Mouse (Mus musculus) MEL (cell line): ENCODE data around the gene Spred3. TPM values are rescaled to one million over a fixed set of nuclear protein-coding genes. Genes with fewer than 3 reads are reported as not detected.
"Not testable (repeated sequence)": the region's sequence is repeated elsewhere in the genome, so short reads cannot be mapped to it uniquely, and the experiment has no call there.

Experiments used
- DNase-seq: peaks from one replicate; pipeline ENCODE4 v3.0.0; 2011; ENCODE audit warnings: low read depth, low spot score
- H3K27ac ChIP-seq: 2 replicates; pipeline ENCODE4 v1.5.1; 2012; ENCODE audit warnings: low read depth, mild to moderate bottlenecking, control low read depth, low read length, moderate library complexity; ENCODE audit not compliant: control insufficient read depth
- H3K27me3 ChIP-seq, 2 experiments: fragments of 150-350 bp in 1 of 2; sonication (generic) in 1 of 2; 2 replicates each; pipeline ENCODE4 v1.6.1; 2012; ENCODE audit warnings: low read length in 2 of 2, mild to moderate bottlenecking in 2 of 2, improper control_type of control experiment in 1 of 2, moderate library complexity in 1 of 2; ENCODE audit not compliant: insufficient read depth in 2 of 2, control insufficient read depth in 1 of 2
- H3K36me3 ChIP-seq, 2 experiments: 2 replicates each; pipeline ENCODE4 v1.6.1; 2012 to 2014; ENCODE audit warnings: low read length in 2 of 2, improper control_type of control experiment in 1 of 2, inconsistent platforms in 1 of 2, mild to moderate bottlenecking in 1 of 2; ENCODE audit not compliant: insufficient read depth in 2 of 2, control insufficient read depth in 1 of 2
- H3K4me1 ChIP-seq, 2 experiments: fragments of 150-350 bp in 1 of 2; sonication (generic) in 1 of 2; 2 replicates each; pipeline ENCODE4 v1.6.1; 2012; ENCODE audit warnings: low read length in 2 of 2, improper control_type of control experiment in 1 of 2, mild to moderate bottlenecking in 1 of 2; ENCODE audit not compliant: insufficient read depth in 2 of 2, control insufficient read depth in 1 of 2
- H3K4me3 ChIP-seq, 2 experiments: fragments of 150-350 bp in 1 of 2; sonication (generic) in 1 of 2; 2 replicates each; pipeline ENCODE4 v1.5.1; 2012; ENCODE audit warnings: low read depth in 2 of 2, low read length in 2 of 2, mild to moderate bottlenecking in 2 of 2, moderate library complexity in 2 of 2, control low read depth in 1 of 2, improper control_type of control experiment in 1 of 2; ENCODE audit not compliant: control insufficient read depth in 1 of 2, insufficient read depth in 1 of 2
- H3K79me2 ChIP-seq: 2 replicates; pipeline ENCODE4 v1.6.1; 2012; ENCODE audit warnings: mild to moderate bottlenecking, low read length, moderate library complexity; ENCODE audit not compliant: control insufficient read depth, poor library complexity, insufficient read depth
- H3K9ac ChIP-seq: 2 replicates; pipeline ENCODE4 v1.6.1; 2012; ENCODE audit warnings: low read depth, mild to moderate bottlenecking, control low read depth, low read length, moderate library complexity; ENCODE audit not compliant: control insufficient read depth, poor library complexity, severe bottlenecking
- H3K9me3 ChIP-seq: fragments of 150-350 bp; sonication (generic); replicated peaks from 2 replicates; pipeline ENCODE4 v1.6.1; 2012; ENCODE audit warnings: mild to moderate bottlenecking, low read length, improper control_type of control experiment, moderate library complexity; ENCODE audit not compliant: insufficient read depth
- CTCF ChIP-seq, 3 experiments: IDR thresholded peaks in 2 of 3; conservative IDR thresholded peaks in 1 of 3; 2 replicates each; pipeline ENCODE4 v1.5.1; 2011 to 2012; ENCODE audit warnings: low read length in 3 of 3, low read depth in 2 of 3, mild to moderate bottlenecking in 2 of 3, improper control_type of control experiment in 1 of 3, inconsistent platforms in 1 of 3, mixed read lengths in 1 of 3, moderate library complexity in 1 of 3; ENCODE audit not compliant: control insufficient read depth in 1 of 3, insufficient read depth in 1 of 3, poor library complexity in 1 of 3, severe bottlenecking in 1 of 3
- HCFC1 ChIP-seq: IDR thresholded peaks from 2 replicates; pipeline ENCODE4 v1.6.1; 2012; ENCODE audit warnings: low read depth, mild to moderate bottlenecking, inconsistent platforms, low read length, improper control_type of control experiment, moderate library complexity
- MAFK ChIP-seq: IDR thresholded peaks from 2 replicates; pipeline ENCODE4 v1.6.1; 2011; ENCODE audit warnings: low read depth, mild to moderate bottlenecking, low read length, improper control_type of control experiment, borderline replicate concordance
- MAX ChIP-seq: IDR thresholded peaks from 2 replicates; pipeline ENCODE4 v1.6.1; 2011; ENCODE audit warnings: low read length, improper control_type of control experiment
- MAZ ChIP-seq: IDR thresholded peaks from 2 replicates; pipeline ENCODE4 v1.6.1; 2012; ENCODE audit warnings: low read depth, mild to moderate bottlenecking, inconsistent platforms, low read length, improper control_type of control experiment
- MYC ChIP-seq: IDR thresholded peaks from 2 replicates; pipeline ENCODE4 v1.6.1; 2011; ENCODE audit warnings: low read depth, mild to moderate bottlenecking, low read length, improper control_type of control experiment, moderate library complexity
- SIN3A ChIP-seq: IDR thresholded peaks from 2 replicates; pipeline ENCODE4 v1.6.1; 2012; ENCODE audit warnings: low read length, improper control_type of control experiment, inconsistent platforms
- TBP ChIP-seq: IDR thresholded peaks from 2 replicates; pipeline ENCODE4 v1.8.0; 2011; ENCODE audit warnings: low read depth, low read length, improper control_type of control experiment
- polyA plus RNA-seq, 2 experiments: library from polyadenylated mRNA; stranded (reverse) in 1 of 2; unstranded in 1 of 2; fragments of >175 nt in 1 of 2; fragments of >200 nt in 1 of 2; gene quantifications; 2 replicates each; pipeline versions ENCODE4 v1.2.1 to v1.2.4; 2012; ENCODE audit warnings: low replicate concordance in 2 of 2, low read depth in 1 of 2; ENCODE audit not compliant: insufficient read length in 2 of 2, insufficient read depth in 1 of 2, missing spikeins in 1 of 2
- total RNA-seq: library from RNA; depleted of rRNA; stranded (reverse); fragments of 300-350 nt; gene quantifications from 2 replicates; pipeline ENCODE4 v1.2.3, GENCODE M21; 2012

The Spred3 gene
- total and polyA plus RNA-seq, 3 experiments: 0.42 to 3.9 TPM; not detected in 1

- not testable (repeated sequence) for H3K27me3 ChIP-seq, H3K79me2 ChIP-seq, H3K9me3 ChIP-seq, H3K36me3 ChIP-seq, H3K4me1 ChIP-seq
- peak overlapping the region; percentile 94 for H3K27ac ChIP-seq
- DNase-seq: peak; percentile 75
- peak; percentile 85; the same call in 1 of the 2 replicates for TF ChIP-seq MAZ
- H3K9ac ChIP-seq: peak overlapping the region; percentile 48; the same call in 1 of the 2 replicates
- H3K4me3 ChIP-seq: peak overlapping the region; percentile 52 to 59
These were observed 40.8 kb upstream of the Spred3 start for GRCm38 (mm10) chr7:29211013-29211412.

DNA sequence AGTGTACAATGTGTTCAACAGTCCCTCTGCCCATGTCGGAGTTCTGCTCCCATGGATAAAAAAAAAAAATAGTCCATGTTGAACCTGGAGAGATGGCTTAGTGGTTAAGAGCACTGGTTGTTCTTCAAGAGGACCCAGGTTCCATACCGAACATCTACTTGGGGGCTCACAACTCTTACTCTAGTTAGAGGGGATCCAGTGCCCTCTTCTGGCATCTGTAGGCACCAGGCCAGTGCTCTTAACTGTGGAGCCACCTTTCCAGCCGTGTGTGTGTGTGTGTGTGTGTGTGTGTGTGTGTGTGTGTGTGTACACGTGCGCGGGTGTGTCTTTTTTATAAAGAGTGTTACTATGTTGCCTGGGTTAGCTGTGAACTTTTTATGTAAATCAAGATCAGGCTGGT is 32.4 kb upstream of the Spred3 start:
- no peak for TF ChIP-seq TBP
- no peak for TF ChIP-seq MAX
- no peak for TF ChIP-seq HCFC1
- TF ChIP-seq MYC: no peak
- TF ChIP-seq SIN3A: no peak
- peak in 1 of 3 experiments; percentile 11; a peak in 1 of 6 replicates for TF ChIP-seq CTCF (IDR thresholded peaks at IDR 0.05 in 2 of 3, conservative IDR thresholded peaks at IDR 0.05 in 1 of 3; ENCODE audit: control insufficient read depth in 1 of 3, insufficient read depth in 1 of 3, low read depth in 2 of 3, low read length in 3 of 3, poor library complexity in 1 of 3, severe bottlenecking in 1 of 3)
- no peak for TF ChIP-seq MAFK
- TF ChIP-seq, all 39 proteins: peak for 1
- Histone ChIP-seq H3K4me1 (no peaks in the 10 kb centered on the region), H3K9ac (no peak overlapping the region), H3K4me3 (no peak overlapping the region), H3K27me3 (peaks cover 0 to 3% of the 10 kb centered on the region in 2 experiments; a peak in 3 of 4 replicates), H3K79me2 (no peaks in the 10 kb centered on the region), H3K36me3 (no peaks in the 10 kb centered on the region), H3K9me3 (no peaks in the 10 kb centered on the region), H3K27ac (no peak overlapping the region)
- DNase-seq: no peak

- H3K4me3 ChIP-seq, H3K9ac ChIP-seq, H3K27me3 ChIP-seq, H3K9me3 ChIP-seq, H3K36me3 ChIP-seq, H3K79me2 ChIP-seq, H3K27ac ChIP-seq, DNase-seq, H3K4me1 ChIP-seq: not testable (repeated sequence)
These were observed 24.0 kb upstream of the Spred3 start for GRCm38 (mm10) chr7:29194230-29194629.

- H3K9me3 ChIP-seq, H3K4me3 ChIP-seq, H3K36me3 ChIP-seq, H3K27ac ChIP-seq, H3K9ac ChIP-seq, DNase-seq, H3K27me3 ChIP-seq: not testable (repeated sequence)
- Histone ChIP-seq H3K79me2 (peaks cover 23% of the 10 kb centered on the region), H3K4me1 (peaks cover 0 to 15% of the 10 kb centered on the region in 2 experiments; a peak in 3 of 4 replicates)
These were observed 11.1 kb upstream of the Spred3 start for GRCm38 (mm10) chr7:29181323-29181722.
